Mouse (Mus musculus) bone marrow macrophage, adult 2 months (primary cell): ENCODE results near the gene Noct. TPM values are rescaled to one million over a fixed set of nuclear protein-coding genes. Genes with fewer than 3 reads are reported as not detected.
A peak's percentile ranks its signal among the peaks of the same experiment; 100 is the strongest.

Source experiments
- H3K27ac ChIP-seq: 2 replicates; pipeline ENCODE4 v1.5.1; 2012; ENCODE audit warnings: low read depth, low read length; ENCODE audit not compliant: insufficient read depth
- H3K4me1 ChIP-seq: 2 replicates; pipeline ENCODE4 v1.6.1; 2012; ENCODE audit warnings: low read length; ENCODE audit not compliant: control insufficient read depth, insufficient read depth
- H3K4me3 ChIP-seq: 2 replicates; pipeline ENCODE4 v1.5.1; 2012; ENCODE audit warnings: mild to moderate bottlenecking, low read length, moderate library complexity; ENCODE audit not compliant: insufficient read depth
- CTCF ChIP-seq: IDR thresholded peaks from 2 replicates; pipeline ENCODE4 v1.5.1; 2012; ENCODE audit warnings: low read depth, mild to moderate bottlenecking, low read length, moderate library complexity
- POLR2A ChIP-seq: IDR thresholded peaks from 2 replicates; pipeline ENCODE4 v1.6.1; 2012; ENCODE audit warnings: mild to moderate bottlenecking, low read depth, low read length, borderline replicate concordance
- polyA plus RNA-seq: library from polyadenylated mRNA; stranded (reverse); fragments of >200 nt; gene quantifications from 2 replicates; pipeline ENCODE4 v1.2.4, GENCODE M21; 2012; ENCODE audit not compliant: missing spikeins, insufficient read depth, insufficient read length

Noct gene
- polyA plus RNA-seq, 1 experiment, result 8.3 TPM

- H3K4me3 ChIP-seq, result no peak overlapping the region
- TF ChIP-seq POLR2A (no peak), CTCF (no peak)
- H3K27ac ChIP-seq, result no peak overlapping the region
- peaks cover 14% of the 10 kb centered on the region for H3K4me1 ChIP-seq
Observed at GRCm38 (mm10) chr3:51221847-51222246, 2.4 kb upstream of the Noct start.

GRCm38 (mm10) chr3:51222302-51222701 lies 1.9 kb upstream of the Noct start:
- no peak overlapping the region for H3K4me3 ChIP-seq
- H3K27ac ChIP-seq, result no peak overlapping the region
- H3K4me1 ChIP-seq, result peaks cover 18% of the 10 kb centered on the region
- TF ChIP-seq POLR2A (no peak), CTCF (no peak)

- no peak overlapping the region for H3K27ac ChIP-seq
- no peak for TF ChIP-seq POLR2A
- H3K4me3 ChIP-seq, result no peak overlapping the region
- H3K4me1 ChIP-seq, result peaks cover 22% of the 10 kb centered on the region
Observed at GRCm38 (mm10) chr3:51222834-51223460, 1.3 kb upstream of the Noct start.

GRCm38 (mm10) chr3:51223556-51223955 lies 691 bp upstream of the Noct start:
- H3K27ac ChIP-seq, result no peak overlapping the region
- peaks cover 22% of the 10 kb centered on the region for H3K4me1 ChIP-seq
- no peak overlapping the region for H3K4me3 ChIP-seq
- TF ChIP-seq POLR2A (no peak), CTCF (no peak)

GRCm38 (mm10) chr3:51225226-51225750 lies 1.0 kb downstream of the Noct start:
- Histone ChIP-seq H3K4me1 (peaks cover 22% of the 10 kb centered on the region), H3K27ac (peak overlapping the region; percentile 88; the same call in 1 of the 2 replicates), H3K4me3 (peak overlapping the region; percentile 78)
- no peak for TF ChIP-seq POLR2A
- no peak for TF ChIP-seq CTCF

- Histone ChIP-seq H3K4me1 (peaks cover 22% of the 10 kb centered on the region), H3K27ac (no peak overlapping the region), H3K4me3 (no peak overlapping the region)
- no peak for TF ChIP-seq POLR2A
- no peak for TF ChIP-seq CTCF
Observed at GRCm38 (mm10) chr3:51225979-51226378, 1.7 kb downstream of the Noct start.

GRCm38 (mm10) chr3:51226601-51227000 lies 2.4 kb downstream of the Noct start:
- peaks cover 22% of the 10 kb centered on the region for H3K4me1 ChIP-seq
- no peak for TF ChIP-seq CTCF
- no peak for TF ChIP-seq POLR2A
- no peak overlapping the region for H3K27ac ChIP-seq
- no peak overlapping the region for H3K4me3 ChIP-seq

GRCm38 (mm10) chr3:51228038-51228820 lies 4.0 kb downstream of the Noct start:
- peaks cover 20% of the 10 kb centered on the region for H3K4me1 ChIP-seq
- H3K4me3 ChIP-seq, result no peak overlapping the region
- no peak overlapping the region for H3K27ac ChIP-seq
- TF ChIP-seq CTCF (peak; percentile 35; the same call in 1 of the 2 replicates), POLR2A (no peak)

- Histone ChIP-seq H3K4me1 (peaks cover 16% of the 10 kb centered on the region), H3K27ac (no peak overlapping the region), H3K4me3 (no peak overlapping the region)
- TF ChIP-seq POLR2A (no peak), CTCF (no peak)
Observed at GRCm38 (mm10) chr3:51228821-51229205, 4.6 kb downstream of the Noct start.

GRCm38 (mm10) chr3:51229226-51229625 lies 5.0 kb downstream of the Noct start:
- no peak overlapping the region for H3K27ac ChIP-seq
- H3K4me1 ChIP-seq, result peaks cover 14% of the 10 kb centered on the region
- H3K4me3 ChIP-seq, result no peak overlapping the region
- TF ChIP-seq POLR2A (no peak), CTCF (no peak)
